In the genomic region with DNA sequence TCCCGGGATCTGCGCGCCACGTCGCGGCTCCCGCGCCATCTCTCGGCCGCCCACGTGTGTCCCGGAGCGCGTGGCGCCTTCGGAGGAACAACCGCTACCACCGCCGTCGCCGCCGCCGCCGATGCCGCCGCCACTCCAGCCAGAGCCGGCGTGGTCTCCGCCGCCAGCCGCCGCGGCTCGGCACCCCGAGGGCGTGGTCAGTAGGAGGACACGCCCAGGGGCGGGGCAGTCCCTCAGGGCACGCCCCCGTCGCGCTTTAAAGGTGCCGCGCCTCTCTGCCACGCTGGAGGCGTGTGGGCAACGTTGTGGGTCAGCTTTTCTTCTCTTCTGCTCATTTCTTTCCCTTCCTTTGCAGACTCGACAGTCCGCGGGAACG, we compare ENCODE assay signal across 9 mouse cellular contexts. TPM values are rescaled to one million over a fixed set of nuclear protein-coding genes. Genes with fewer than 3 reads are reported as not detected.
DNase-seq lines count a peak whose midpoint lies in the region; ATAC-seq and TF ChIP-seq lines count a peak whose summit lies in the region.
"Had no signal": no experiment of that assay in that cellular context is flagged by ENCODE, and none has a peak within 500 bp of the region (broad histone marks: within the 10 kb centered on the region; RNA-seq: fewer than 3 reads in every experiment).

Gene Fzd9, minus strand, starts transcription at position 152 of the 376 bp plus-strand sequence.

- H3K9me3 ChIP-seq in hindbrain, embryonic 14.5 days (ENCODE audit: control insufficient read depth, low read length), result no peaks in the 10 kb centered on the region
- H3K9me3 ChIP-seq in lung, postnatal 0 days (ENCODE audit: low read length), result no peaks in the 10 kb centered on the region

- in situ Hi-C loops in Patski (cut with MboI; ENCODE audit: low pct_unique_long_range_greater_than_20kb), result no loop called here

- peak within 1 kb of the TSS; percentile 69 for H3K9ac ChIP-seq in hindbrain, embryonic 14.5 days
- H3K9ac ChIP-seq in lung, postnatal 0 days (replicated peaks; ENCODE audit: low read depth), result peak within 1 kb of the TSS; percentile 3; the same call in 1 of the 2 replicates

- ATAC-seq in Patski, result peak; percentile 66
- peak; percentile 78 for ATAC-seq in hindbrain, embryonic 14.5 days (ENCODE audit: low FRiP score)
- ATAC-seq in lung, postnatal 0 days, result peak; percentile 97

- H3K36me3 ChIP-seq in hindbrain, embryonic 14.5 days (replicated peaks; ENCODE audit: control insufficient read depth, insufficient read depth), result peaks cover 5% of the 10 kb centered on the region
- H3K36me3 ChIP-seq in lung, postnatal 0 days (ENCODE audit: insufficient read depth, low read length), result peaks cover 2% of the 10 kb centered on the region; the same call in 1 of the 2 replicates

- peak within 1 kb of the TSS; percentile 70 for H3K4me3 ChIP-seq in hindbrain, embryonic 14.5 days (replicated peaks; ENCODE audit: low read length)
- H3K4me3 ChIP-seq in lung, postnatal 0 days (ENCODE audit: low read depth, low read length), result peak within 1 kb of the TSS; percentile 46

- no peak for TF ChIP-seq CTCF in Patski (IDR thresholded peaks at IDR 0.05)
- TF ChIP-seq CTCF in lung, postnatal 0 days (IDR thresholded peaks at IDR 0.05), result no peak

- WGBS in hindbrain, embryonic 14.5 days, result 1% methylated on average over 46 of the region's 51 CpGs
- WGBS in lung, postnatal 0 days, result 2% methylated on average over 20 of the region's 51 CpGs

- peaks cover 11% of the 10 kb centered on the region; the same call in 1 of the 2 replicates for H3K4me1 ChIP-seq in hindbrain, embryonic 14.5 days (replicated peaks; ENCODE audit: control insufficient read depth, insufficient read depth, low read length)
- H3K4me1 ChIP-seq in lung, postnatal 0 days (ENCODE audit: insufficient read depth, low read depth, low read length), result no peaks in the 10 kb centered on the region; the same call in 1 of the 2 replicates

- peak within 1 kb of the TSS; percentile 98 for H3K4me2 ChIP-seq in hindbrain, embryonic 14.5 days (replicated peaks)
- peak within 1 kb of the TSS; percentile 89 for H3K4me2 ChIP-seq in lung, postnatal 0 days (replicated peaks; ENCODE audit: low read depth, low read length)

- CTCF ChIA-PET in Patski (lab: Charles Lee), result no interaction called here

- TF ChIP-seq EP300 in lung, postnatal 0 days (IDR thresholded peaks at IDR 0.05), result no peak

- POLR2A ChIA-PET in Patski (lab: Charles Lee), result interaction anchor here (0.6 kb wide), 1 partner anchor 9 kb away, joined by 3 read pairs; no protein-coding TSS in a partner anchor

- peak within 1 kb of the TSS; percentile 23; the same call in 1 of the 2 replicates for H3K27ac ChIP-seq in hindbrain, embryonic 14.5 days
- H3K27ac ChIP-seq in lung, postnatal 0 days (ENCODE audit: low read length), result no peak within 1 kb of the TSS
- H3K27ac ChIP-seq: macrophage had no signal

- no peak for DNase-seq in Patski (ENCODE audit: low read depth, low spot score)
- DNase-seq in cerebellum, postnatal 36 days, result peak; percentile 52 to 68
- DNase-seq in frontal cortex, postnatal 36 days (ENCODE audit: low spot score in 2 of 2), result peak; percentile 79 to 86
- peak; percentile 91 for DNase-seq in hindbrain, embryonic 14.5 days (ENCODE audit: low spot score)
- DNase-seq in layer of hippocampus, postnatal 14 days (ENCODE audit: low spot score in 2 of 2), result peak; percentile 86 to 91
- peak; percentile 90 for DNase-seq in lung, postnatal 0 days (ENCODE audit: low spot score)
- DNase-seq in ovary, postnatal 14 days (ENCODE audit: low spot score), result peak; percentile 87
- peak; percentile 66 to 83 for DNase-seq in thymus, postnatal 10 days (ENCODE audit: low spot score in 2 of 2)

- H3K27me3 ChIP-seq in Patski, result no peaks in the 10 kb centered on the region
- H3K27me3 ChIP-seq in hindbrain, embryonic 14.5 days (ENCODE audit: control insufficient read depth, insufficient read depth, low read length), result peaks cover 10% of the 10 kb centered on the region; the same call in 1 of the 2 replicates
- H3K27me3 ChIP-seq in lung, postnatal 0 days (replicated peaks; ENCODE audit: insufficient read depth, low read length), result peaks cover 12% of the 10 kb centered on the region; the same call in 1 of the 2 replicates

RNA-seq across cellular contexts. Expression of gene Fzd9, which starts in this region (rescaled TPM):
- 0.39 TPM for polyA plus RNA-seq in Patski (2021)
- 14.7 and 15.9 TPM in 2 replicates for polyA plus RNA-seq in hindbrain, embryonic 14.5 days (2014; fragmentation: Nextera tagmentation; extraction: Ambion mirVana)
- total RNA-seq in layer of hippocampus, postnatal 14 days (2021), result 10 to 100 TPM; 11.0 to 12.3 TPM
- 0.19 and 0.33 TPM in 2 replicates for polyA plus RNA-seq in lung, postnatal 0 days (2015; fragmentation: Nextera tagmentation; extraction: Ambion mirVana)
- polyA plus RNA-seq: macrophage had no signal

Comparison
In these comparisons a context has a peak if more than half of its experiments do, and no peak if none do; other contexts are left out.
1. RNA of gene Fzd9 (polyA plus RNA-seq): 14.7 to 15.9 TPM in hindbrain, embryonic 14.5 days; 0.39 TPM in Patski (single experiment) and 0.19 to 0.33 TPM in lung, postnatal 0 days; every median in the first group is over 10 times any median in the second.
2. Peak in ATAC-seq in Patski; RNA of the gene not detected or under 1 TPM.
3. Peak in DNase-seq, ATAC-seq, H3K4me3 ChIP-seq, H3K9ac ChIP-seq and H3K4me2 ChIP-seq in lung, postnatal 0 days; RNA of the gene not detected or under 1 TPM.
4. Peak in every context shown above with its lines, with median percentiles within 50 percentile points of each other: ATAC-seq.